Mouse (Mus musculus) stomach, embryonic 15.5 days (tissue): ENCODE data around the gene Nkx2-5. TPM values are rescaled to one million over a fixed set of nuclear protein-coding genes. Genes with fewer than 3 reads are reported as not detected.

Experiments
- ATAC-seq: fragments of 200-750 bp; cut with Nextera tagmentation; 2 replicates; pipeline ENCODE4 v1.8.0; 2017; ENCODE audit warnings: low read depth, moderate number of reproducible peaks, moderate TSS enrichment; ENCODE audit not compliant: insufficient read depth, low FRiP score
- H3K27ac ChIP-seq: fragments of 300-500 bp; sonication (generic); 2 replicates; pipeline ENCODE4 v1.5.1; 2015; ENCODE audit warnings: mild to moderate bottlenecking, inconsistent platforms
- H3K27me3 ChIP-seq: fragments of 300-500 bp; sonication (generic); replicated peaks from 2 replicates; pipeline ENCODE4 v1.6.1; 2015; ENCODE audit warnings: inconsistent platforms
- H3K36me3 ChIP-seq: fragments of 300-500 bp; sonication (generic); 2 replicates; pipeline ENCODE4 v1.6.1; 2015; ENCODE audit warnings: inconsistent platforms
- H3K4me1 ChIP-seq: fragments of 300-500 bp; sonication (generic); 2 replicates; pipeline ENCODE4 v1.6.1; 2015; ENCODE audit warnings: inconsistent platforms
- H3K4me2 ChIP-seq: fragments of 300-500 bp; sonication (generic); 2 replicates; pipeline ENCODE4 v1.6.1; 2015; ENCODE audit warnings: mild to moderate bottlenecking, inconsistent platforms
- H3K4me3 ChIP-seq: fragments of 300-500 bp; sonication (generic); replicated peaks from 2 replicates; pipeline ENCODE4 v1.5.1; 2015; ENCODE audit warnings: inconsistent platforms
- H3K9ac ChIP-seq: fragments of 300-500 bp; sonication (generic); 2 replicates; pipeline ENCODE4 v1.6.1; 2015; ENCODE audit warnings: inconsistent platforms
- H3K9me3 ChIP-seq: fragments of 300-500 bp; sonication (generic); 2 replicates; pipeline ENCODE4 v1.6.1; 2016; ENCODE audit warnings: inconsistent platforms
- WGBS: fragments of 180-500 bp; shearing (Covaris S2); methylation state at CpG from one replicate; pipeline ENCODE4 v1.1.7; 2015; 5-methylcytosine and 5-hydroxymethylcytosine counted together
- polyA plus RNA-seq: library from polyadenylated mRNA; unstranded; fragments of >200 nt; fragmentation: Nextera tagmentation; extraction: Ambion mirVana; gene quantifications from 2 replicates; pipeline ENCODE4 v1.2.1, GENCODE M21; 2015

Nkx2-5 gene
- polyA plus RNA-seq, 1 experiment from 2014 or later: 9.2 TPM

DNA sequence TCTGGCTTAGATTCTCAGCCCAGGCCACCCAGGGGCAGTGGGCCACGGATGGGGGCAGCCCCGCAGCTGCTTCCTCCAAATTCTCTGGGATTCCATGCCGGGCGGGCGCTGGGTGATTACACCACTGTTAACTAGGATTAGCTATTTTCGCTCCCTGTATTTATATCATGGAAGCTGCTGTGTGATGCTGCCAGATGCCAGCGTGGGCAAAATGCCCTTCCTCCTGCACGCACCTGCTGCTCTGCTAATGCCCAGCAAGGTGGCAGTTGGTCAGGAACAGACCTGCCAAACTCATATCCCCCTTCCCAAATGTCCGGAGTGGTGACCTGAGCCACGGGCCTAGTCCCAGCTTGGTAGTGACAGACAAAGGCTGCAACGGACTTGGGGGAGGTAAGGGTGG, 29.7 kb upstream of the Nkx2-5 start:
- H3K4me3 ChIP-seq: no peak overlapping the region
- 75% methylated on average over 11 of the region's 11 CpGs for WGBS
- no peaks in the 10 kb centered on the region for H3K4me1 ChIP-seq
- no peaks in the 10 kb centered on the region for H3K36me3 ChIP-seq
- no peak for ATAC-seq
- H3K9me3 ChIP-seq: no peaks in the 10 kb centered on the region
- no peak overlapping the region for H3K9ac ChIP-seq
- H3K4me2 ChIP-seq: no peak overlapping the region
- no peak overlapping the region for H3K27ac ChIP-seq
- no peaks in the 10 kb centered on the region for H3K27me3 ChIP-seq

DNA sequence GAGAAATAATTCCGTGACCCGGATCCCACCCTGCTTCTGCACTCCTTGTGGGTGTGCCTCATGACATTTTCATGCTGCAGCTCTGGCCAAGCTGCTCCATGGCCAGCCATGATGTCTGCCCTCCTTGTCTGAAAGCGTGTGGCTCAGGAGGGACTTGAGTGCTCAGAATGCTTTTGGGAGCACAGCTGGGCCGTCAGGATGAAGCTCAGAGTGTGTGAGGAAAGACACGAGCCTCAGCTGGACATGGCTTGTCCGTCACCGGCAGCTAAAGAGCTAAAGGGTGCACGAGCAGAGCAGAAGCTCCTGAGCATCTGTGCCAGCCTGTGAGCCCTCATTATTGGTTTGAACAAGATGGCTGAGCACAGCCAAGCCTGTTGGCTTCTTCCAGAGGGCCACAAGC, 28.7 kb upstream of the Nkx2-5 start:
- Histone ChIP-seq H3K9ac (no peak overlapping the region), H3K4me1 (no peaks in the 10 kb centered on the region), H3K36me3 (no peaks in the 10 kb centered on the region), H3K27ac (no peak overlapping the region), H3K4me2 (no peak overlapping the region), H3K9me3 (no peaks in the 10 kb centered on the region), H3K4me3 (no peak overlapping the region), H3K27me3 (no peaks in the 10 kb centered on the region)
- ATAC-seq: no peak
- 71% methylated on average over 8 of the region's 8 CpGs for WGBS

DNA sequence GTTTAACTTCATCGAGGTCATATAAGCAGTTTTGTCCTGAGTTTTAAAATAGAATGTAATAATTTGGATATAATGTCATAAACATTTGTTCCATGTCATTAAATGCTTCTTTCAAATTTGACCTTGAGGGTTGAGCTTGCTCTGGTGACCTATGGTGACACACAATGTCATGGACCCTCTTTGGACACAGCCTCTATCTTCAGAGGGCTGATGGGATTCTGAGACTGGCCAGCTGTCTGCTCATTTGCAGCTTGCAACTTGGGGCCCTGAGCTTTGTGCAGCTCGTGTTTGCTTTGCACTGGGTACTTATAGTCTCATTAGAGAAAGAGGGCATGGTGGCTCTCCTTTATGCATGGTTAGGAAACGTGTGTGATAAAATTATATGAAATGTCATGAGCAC, 28.1 kb upstream of the Nkx2-5 start:
- H3K4me2 ChIP-seq: no peak overlapping the region
- H3K4me1 ChIP-seq: no peaks in the 10 kb centered on the region
- no peaks in the 10 kb centered on the region for H3K9me3 ChIP-seq
- no peaks in the 10 kb centered on the region for H3K27me3 ChIP-seq
- H3K4me3 ChIP-seq: no peak overlapping the region
- no peak overlapping the region for H3K9ac ChIP-seq
- no peaks in the 10 kb centered on the region for H3K36me3 ChIP-seq
- 53% methylated on average over 3 of the region's 3 CpGs for WGBS
- no peak overlapping the region for H3K27ac ChIP-seq
- ATAC-seq: no peak

DNA sequence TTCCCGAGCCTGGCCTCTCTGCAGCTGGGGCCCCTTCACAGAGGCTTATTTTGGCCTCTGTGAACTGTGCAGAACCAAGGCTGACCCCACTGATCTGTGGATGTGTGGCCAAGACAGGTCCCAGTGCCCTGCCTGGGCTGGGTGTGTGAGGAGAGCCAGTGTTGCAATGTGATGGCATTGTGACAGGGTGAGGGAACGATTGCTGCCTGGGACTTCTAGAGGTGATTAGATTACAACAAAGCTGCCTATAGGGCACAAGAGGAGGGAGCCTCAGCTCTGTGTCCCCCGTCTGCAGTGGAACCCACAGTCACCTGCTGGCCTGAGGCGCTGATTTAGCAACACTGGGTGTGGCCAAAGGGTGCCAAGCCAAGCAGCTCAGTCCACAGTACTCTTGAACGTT, 23.9 kb upstream of the Nkx2-5 start:
- Histone ChIP-seq H3K9ac (no peak overlapping the region), H3K4me1 (no peaks in the 10 kb centered on the region), H3K36me3 (no peaks in the 10 kb centered on the region), H3K27ac (no peak overlapping the region), H3K4me3 (no peak overlapping the region), H3K4me2 (no peak overlapping the region), H3K9me3 (no peaks in the 10 kb centered on the region), H3K27me3 (no peaks in the 10 kb centered on the region)
- ATAC-seq: no peak
- 34% methylated on average over 5 of the region's 5 CpGs for WGBS

DNA sequence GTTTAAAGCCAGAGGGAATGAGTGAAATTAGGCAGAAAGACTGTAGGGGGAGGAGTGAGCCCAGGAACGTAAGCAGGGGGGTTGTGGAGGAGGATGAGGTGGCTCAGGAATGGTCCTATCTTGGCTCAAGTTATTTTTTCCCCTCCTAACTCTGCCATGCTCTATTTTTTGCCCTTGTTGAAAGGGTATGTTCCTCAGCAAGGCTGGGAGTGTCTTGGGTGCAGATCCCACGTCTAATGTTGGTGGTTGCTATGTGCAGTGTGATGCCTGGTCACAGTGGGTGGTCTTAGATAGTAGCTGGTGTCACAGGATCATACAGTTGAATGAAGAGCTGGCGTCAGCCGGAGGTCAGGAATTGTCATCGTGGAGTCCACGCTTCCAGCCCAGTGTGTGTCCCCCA, 20.3 kb upstream of the Nkx2-5 start:
- H3K4me2 ChIP-seq: no peak overlapping the region
- H3K27me3 ChIP-seq: no peaks in the 10 kb centered on the region
- H3K4me3 ChIP-seq: no peak overlapping the region
- no peaks in the 10 kb centered on the region for H3K9me3 ChIP-seq
- WGBS: 53% methylated on average over 6 of the region's 6 CpGs
- ATAC-seq: no peak
- no peaks in the 10 kb centered on the region for H3K36me3 ChIP-seq
- H3K9ac ChIP-seq: no peak overlapping the region
- no peaks in the 10 kb centered on the region for H3K4me1 ChIP-seq
- no peak overlapping the region for H3K27ac ChIP-seq

DNA sequence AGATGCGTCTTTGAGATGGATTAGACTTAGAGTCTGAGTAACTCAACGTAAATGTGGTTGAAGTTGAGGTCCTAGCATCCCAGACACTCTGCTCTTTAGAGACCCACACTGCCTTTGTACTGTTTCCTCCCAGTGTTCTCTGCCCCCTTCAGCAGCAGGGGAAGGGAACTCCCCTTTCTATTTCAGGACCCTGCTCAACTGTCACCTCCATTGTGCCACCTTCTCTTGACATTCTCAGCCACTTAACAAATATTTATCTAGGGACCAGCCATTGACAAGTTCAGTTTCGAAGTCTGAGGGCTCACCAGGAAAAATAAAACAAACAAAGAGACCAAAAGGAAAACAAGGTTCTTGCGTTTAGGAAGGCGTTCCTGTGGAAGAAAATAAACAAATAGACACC, 19.5 kb upstream of the Nkx2-5 start:
- 30% methylated on average over 5 of the region's 5 CpGs for WGBS
- Histone ChIP-seq H3K9ac (no peak overlapping the region), H3K36me3 (no peaks in the 10 kb centered on the region), H3K27ac (no peak overlapping the region), H3K27me3 (peaks cover 6% of the 10 kb centered on the region), H3K4me3 (no peak overlapping the region), H3K9me3 (no peaks in the 10 kb centered on the region), H3K4me2 (no peak overlapping the region), H3K4me1 (no peaks in the 10 kb centered on the region)
- no peak for ATAC-seq

DNA sequence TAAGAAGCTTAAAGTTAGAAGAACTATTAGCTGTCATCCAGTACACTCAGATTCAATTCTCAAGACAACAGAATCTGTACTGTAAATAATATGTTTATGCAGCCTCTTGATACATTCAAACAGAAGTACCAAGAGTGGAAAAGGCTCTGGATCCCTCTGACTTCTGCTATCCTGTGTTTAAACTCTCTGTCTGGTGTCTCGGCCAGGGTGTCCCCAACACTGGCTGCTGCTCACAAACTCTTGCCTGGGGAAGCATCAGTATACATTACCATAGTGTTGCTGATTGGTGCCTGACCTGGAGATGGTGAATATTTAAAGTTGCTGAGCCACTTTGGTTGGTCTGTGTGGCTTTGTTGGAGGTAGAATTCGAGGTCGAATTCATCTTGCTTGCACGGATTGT, 17.0 kb upstream of the Nkx2-5 start:
- Histone ChIP-seq H3K4me2 (no peak overlapping the region), H3K4me3 (no peak overlapping the region), H3K27me3 (peaks cover 21% of the 10 kb centered on the region), H3K9me3 (no peaks in the 10 kb centered on the region), H3K36me3 (no peaks in the 10 kb centered on the region), H3K9ac (no peak overlapping the region), H3K4me1 (no peaks in the 10 kb centered on the region), H3K27ac (no peak overlapping the region; the same call in 1 of the 2 replicates)
- ATAC-seq: no peak
- 48% methylated on average over 4 of the region's 4 CpGs for WGBS

DNA sequence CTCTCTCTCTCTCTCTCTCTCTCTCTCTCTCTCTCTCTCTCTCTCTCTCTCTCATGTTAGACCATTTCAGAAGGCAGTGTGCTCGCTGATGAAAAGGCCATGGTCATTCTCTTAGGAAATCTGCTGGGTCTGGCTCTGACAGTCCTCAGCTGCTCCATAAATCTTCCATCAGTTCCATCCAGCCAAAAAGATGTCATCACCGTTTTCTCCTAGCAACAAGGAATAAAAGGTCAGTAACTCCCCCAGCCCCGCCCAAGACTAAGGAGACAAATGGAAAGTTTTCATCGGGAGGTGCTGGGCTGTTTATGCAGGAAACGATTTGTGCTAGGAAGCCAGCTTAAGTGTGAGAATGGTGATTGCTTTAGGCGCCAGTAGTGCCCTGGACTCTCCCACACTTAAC, 16.6 kb upstream of the Nkx2-5 start:
- H3K4me1 ChIP-seq: no peaks in the 10 kb centered on the region
- 10% methylated on average over 6 of the region's 6 CpGs for WGBS
- no peak overlapping the region for H3K9ac ChIP-seq
- no peaks in the 10 kb centered on the region for H3K9me3 ChIP-seq
- no peak overlapping the region for H3K4me3 ChIP-seq
- H3K4me2 ChIP-seq: no peak overlapping the region
- no peaks in the 10 kb centered on the region for H3K36me3 ChIP-seq
- peak; percentile 27; the same call in 1 of the 2 replicates for ATAC-seq
- H3K27ac ChIP-seq: no peak overlapping the region
- H3K27me3 ChIP-seq: peaks cover 25% of the 10 kb centered on the region

DNA sequence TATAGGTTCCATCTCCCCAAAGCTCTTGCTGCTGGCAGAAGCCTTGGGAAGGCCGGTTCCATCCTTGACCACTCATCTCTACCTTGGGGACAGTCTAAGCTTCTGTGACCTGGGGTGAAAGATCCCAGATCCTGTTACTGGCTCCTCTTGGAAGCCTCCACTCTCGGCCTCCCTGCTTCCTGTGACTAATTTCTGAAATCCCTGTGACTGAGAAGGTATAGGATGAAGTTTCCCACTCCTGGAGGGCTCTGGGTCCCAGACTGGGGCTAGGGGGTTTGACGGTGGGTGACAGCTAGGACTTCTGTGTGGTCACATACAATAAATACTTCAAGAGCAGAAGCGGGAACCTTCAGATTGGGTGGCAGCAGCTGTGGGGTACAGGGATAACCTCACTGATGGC, 16.1 kb upstream of the Nkx2-5 start:
- H3K4me3 ChIP-seq: no peak overlapping the region
- ATAC-seq: no peak
- no peaks in the 10 kb centered on the region for H3K4me1 ChIP-seq
- H3K9ac ChIP-seq: no peak overlapping the region
- H3K27me3 ChIP-seq: peaks cover 30% of the 10 kb centered on the region
- H3K9me3 ChIP-seq: no peaks in the 10 kb centered on the region
- no peak overlapping the region for H3K27ac ChIP-seq
- WGBS: 25% methylated on average over 4 of the region's 4 CpGs
- H3K4me2 ChIP-seq: no peak overlapping the region
- no peaks in the 10 kb centered on the region for H3K36me3 ChIP-seq

DNA sequence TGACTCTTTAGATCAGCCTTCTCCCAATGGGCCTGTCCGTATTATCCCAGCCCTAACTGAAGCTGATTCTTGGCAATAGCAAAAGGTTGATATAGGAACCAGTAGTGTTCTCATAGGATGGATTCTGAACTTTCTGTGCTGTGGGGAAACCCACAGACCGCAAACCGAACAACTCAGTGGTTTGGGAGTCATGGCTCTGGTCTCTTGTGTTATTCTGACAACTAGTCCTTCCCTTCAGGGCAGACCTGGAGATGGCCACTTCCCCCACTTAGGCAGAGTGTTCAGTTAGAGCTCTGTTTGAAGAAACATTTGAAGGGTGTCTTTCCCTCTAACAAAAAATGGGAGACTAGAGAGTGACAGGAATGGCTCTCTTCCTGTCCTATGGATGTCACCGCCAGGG, 7.5 kb upstream of the Nkx2-5 start:
- H3K9me3 ChIP-seq: no peaks in the 10 kb centered on the region
- H3K27ac ChIP-seq: no peak overlapping the region
- no peak for ATAC-seq
- H3K9ac ChIP-seq: no peak overlapping the region
- H3K27me3 ChIP-seq: peaks cover 70% of the 10 kb centered on the region
- no peaks in the 10 kb centered on the region for H3K36me3 ChIP-seq
- peaks cover 12% of the 10 kb centered on the region for H3K4me1 ChIP-seq
- WGBS: 16% methylated on average over 4 of the region's 4 CpGs
- no peak overlapping the region; the same call in 1 of the 2 replicates for H3K4me2 ChIP-seq
- no peak overlapping the region for H3K4me3 ChIP-seq

DNA sequence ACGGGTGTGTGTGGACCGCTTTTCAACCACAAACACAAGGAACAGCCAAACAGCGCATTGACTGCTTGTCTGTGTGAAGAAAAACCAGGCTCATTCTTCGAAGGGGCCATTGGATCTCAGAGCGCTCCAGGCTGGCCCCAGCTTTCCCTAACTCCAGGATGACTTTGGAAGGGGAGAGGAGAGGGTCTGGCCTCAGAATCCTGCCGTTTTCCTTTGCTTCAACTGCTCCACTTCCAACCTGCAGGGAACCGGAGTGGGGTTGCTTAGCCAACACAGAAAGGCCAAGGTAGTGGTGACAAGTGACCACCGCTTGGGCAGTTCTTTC, 6.3 kb upstream of the Nkx2-5 start:
- H3K36me3 ChIP-seq: no peaks in the 10 kb centered on the region
- peak overlapping the region; percentile 27 for H3K4me3 ChIP-seq
- no peak for ATAC-seq
- H3K27me3 ChIP-seq: peaks cover 67% of the 10 kb centered on the region
- H3K9me3 ChIP-seq: no peaks in the 10 kb centered on the region
- H3K27ac ChIP-seq: no peak overlapping the region
- no peak overlapping the region for H3K9ac ChIP-seq
- H3K4me2 ChIP-seq: peak overlapping the region; percentile 51
- H3K4me1 ChIP-seq: peaks cover 12% of the 10 kb centered on the region
- WGBS: 14% methylated on average over 8 of the region's 8 CpGs

DNA sequence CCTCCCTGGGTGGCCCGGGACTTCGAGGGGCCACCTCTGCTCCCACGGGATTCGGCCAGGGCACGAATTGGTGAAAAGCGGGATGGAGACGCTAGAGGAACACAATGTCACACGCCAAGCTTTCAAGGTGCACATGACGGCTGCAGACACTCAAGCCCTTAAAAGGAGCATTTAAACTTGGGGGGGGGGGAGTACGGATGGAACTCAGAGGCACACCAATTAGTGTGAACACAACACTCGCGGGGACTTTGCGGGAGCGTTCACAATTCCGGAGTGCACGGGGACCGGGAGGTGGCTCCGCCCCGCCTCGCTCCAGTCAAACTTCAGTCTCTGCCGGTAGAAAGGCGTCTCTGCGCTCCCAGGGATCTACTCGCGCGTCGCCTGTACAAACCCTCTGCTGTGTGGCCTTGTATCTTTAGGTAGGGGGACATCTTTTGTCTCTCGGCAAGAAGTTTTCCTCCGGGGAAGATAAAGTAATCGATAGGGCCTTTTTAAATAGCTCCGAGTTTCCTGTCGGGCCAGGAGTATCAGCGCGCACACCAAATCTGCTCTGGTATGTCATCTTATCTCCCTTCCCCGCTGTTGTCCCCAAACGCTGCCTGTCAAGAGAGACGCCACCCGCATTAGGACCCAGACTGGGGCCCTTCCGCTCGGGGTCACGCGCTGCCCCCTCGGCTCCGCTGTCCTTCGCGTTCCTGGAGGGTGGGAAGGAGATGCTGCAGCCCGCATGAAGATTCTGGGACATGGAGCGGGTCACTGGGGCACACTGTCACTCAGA, 5.7 kb upstream of the Nkx2-5 start:
- H3K9me3 ChIP-seq: no peaks in the 10 kb centered on the region
- H3K27me3 ChIP-seq: peaks cover 66% of the 10 kb centered on the region
- no peak overlapping the region for H3K9ac ChIP-seq
- peak overlapping the region; percentile 27 for H3K4me3 ChIP-seq
- no peak for ATAC-seq
- H3K27ac ChIP-seq: no peak overlapping the region
- 1% methylated on average over 48 of the region's 48 CpGs for WGBS
- H3K4me1 ChIP-seq: peaks cover 12% of the 10 kb centered on the region
- H3K4me2 ChIP-seq: peak overlapping the region; percentile 51
- H3K36me3 ChIP-seq: no peaks in the 10 kb centered on the region
